Mouse (Mus musculus): ENCODE data around the gene Gm17660. TPM values are rescaled to one million over a fixed set of nuclear protein-coding genes. Genes with fewer than 3 reads are reported as not detected.

The Gm17660 gene
- polyA plus RNA-seq, 1 experiment from 2014 or later: not detected

- no peak for DNase-seq (ENCODE audit: low spot score)
- 85% methylated on average over 11 of the region's 11 CpGs for WGBS
- H3K4me3 ChIP-seq (ENCODE audit: low read depth, low read length): no peak overlapping the region
- no peaks in the 10 kb centered on the region for H3K27me3 ChIP-seq (ENCODE audit: control insufficient read depth, insufficient read depth, low read length)
- no peak overlapping the region for H3K4me2 ChIP-seq (replicated peaks; ENCODE audit: low read depth)
- H3K9ac ChIP-seq (ENCODE audit: low read length): no peak overlapping the region
- H3K4me1 ChIP-seq (replicated peaks; ENCODE audit: control insufficient read depth, insufficient read depth): no peaks in the 10 kb centered on the region
- no peaks in the 10 kb centered on the region for H3K9me3 ChIP-seq (ENCODE audit: control insufficient read depth, low read length)
- TF ChIP-seq EP300 (optimal IDR thresholded peaks at IDR 0.05) (no peak), CTCF (IDR thresholded peaks at IDR 0.05; ENCODE audit: low read depth) (no peak)
- peaks cover 6% of the 10 kb centered on the region; the same call in 1 of the 2 replicates for H3K36me3 ChIP-seq (ENCODE audit: control insufficient read depth, insufficient read depth, low read length)
- ATAC-seq (ENCODE audit: low FRiP score, low TSS enrichment): no peak
- H3K27ac ChIP-seq (replicated peaks): no peak overlapping the region
These were observed 14.4 kb downstream of the Gm17660 start for GRCm38 (mm10) chr5:104062773-104063551.

DNA sequence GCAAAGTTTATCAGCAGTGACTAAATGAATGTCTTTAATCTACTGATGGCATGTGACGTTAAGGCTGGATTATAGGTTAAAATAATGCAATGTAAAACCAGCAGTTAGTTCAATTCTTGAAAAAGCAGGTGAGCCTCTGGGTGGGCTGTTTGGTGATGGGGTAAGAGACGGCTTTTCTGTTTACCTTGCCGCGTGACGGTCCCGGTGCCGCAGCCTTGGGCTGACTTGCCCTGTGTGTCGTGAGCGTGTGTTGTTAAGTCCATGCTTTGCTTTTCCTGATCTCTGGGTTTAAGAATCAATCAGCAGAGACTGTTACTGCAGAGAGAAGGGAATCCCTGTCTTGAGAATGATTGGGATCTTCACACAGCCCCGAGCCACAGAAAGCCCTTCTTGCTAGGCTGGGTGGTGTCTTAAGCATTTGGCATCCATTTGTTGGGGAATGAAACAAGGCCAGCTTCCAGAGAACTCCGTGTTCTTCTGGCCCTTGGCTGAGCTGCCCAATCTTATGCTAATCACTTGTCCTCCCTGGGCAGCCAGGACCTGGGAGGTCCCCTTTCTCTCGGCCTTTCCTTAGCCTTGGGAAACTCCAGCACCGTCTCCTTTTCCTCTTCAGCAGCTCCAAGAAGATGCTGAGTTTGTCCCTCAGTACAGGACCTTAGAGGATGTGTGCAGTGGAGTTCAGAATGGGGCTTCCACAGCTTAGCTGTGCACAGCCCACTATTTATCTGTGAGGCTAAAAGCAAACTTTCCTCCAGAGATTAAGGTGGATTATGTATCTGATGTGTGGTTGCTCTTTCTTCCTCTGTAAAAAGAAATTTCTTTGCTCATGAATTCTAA is 15.3 kb downstream of the Gm17660 start:
- Histone ChIP-seq H3K4me2 (replicated peaks; ENCODE audit: low read depth) (no peak overlapping the region), H3K27ac (replicated peaks) (no peak overlapping the region), H3K4me3 (ENCODE audit: low read depth, low read length) (no peak overlapping the region), H3K36me3 (ENCODE audit: control insufficient read depth, insufficient read depth, low read length) (peaks cover 6% of the 10 kb centered on the region; the same call in 1 of the 2 replicates), H3K9me3 (ENCODE audit: control insufficient read depth, low read length) (no peaks in the 10 kb centered on the region), H3K4me1 (replicated peaks; ENCODE audit: control insufficient read depth, insufficient read depth) (no peaks in the 10 kb centered on the region), H3K27me3 (ENCODE audit: control insufficient read depth, insufficient read depth, low read length) (no peaks in the 10 kb centered on the region), H3K9ac (ENCODE audit: low read length) (no peak overlapping the region)
- DNase-seq (ENCODE audit: low spot score) (no peak), ATAC-seq (ENCODE audit: low FRiP score, low TSS enrichment) (no peak)
- TF ChIP-seq CTCF (IDR thresholded peaks at IDR 0.05; ENCODE audit: low read depth) (no peak), EP300 (optimal IDR thresholded peaks at IDR 0.05) (no peak)
- WGBS: 72% methylated on average over 13 of the region's 13 CpGs

DNA sequence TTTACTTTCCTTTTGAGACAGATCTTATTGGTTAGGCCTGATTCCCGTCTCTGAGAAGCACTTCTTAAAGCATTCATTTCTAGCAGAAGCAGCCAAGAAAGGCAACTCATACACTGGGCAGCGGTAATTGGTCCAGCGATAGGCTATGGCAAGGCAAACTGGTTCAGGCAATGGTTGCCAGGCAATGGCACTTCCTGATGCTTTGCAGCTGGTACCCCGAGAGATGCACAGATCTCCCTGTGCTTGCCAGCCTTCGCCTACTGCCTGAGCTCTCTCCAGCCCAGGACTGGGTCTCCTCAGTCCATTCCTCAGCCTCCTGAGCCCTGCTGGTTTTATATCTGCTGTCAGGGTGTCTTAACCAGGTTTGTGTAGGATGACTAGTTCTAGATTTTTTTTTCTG is 17.0 kb downstream of the Gm17660 start:
- ATAC-seq (ENCODE audit: low FRiP score, low TSS enrichment) (no peak), DNase-seq (ENCODE audit: low spot score) (no peak)
- H3K4me2 ChIP-seq (replicated peaks; ENCODE audit: low read depth): no peak overlapping the region
- no peak overlapping the region for H3K4me3 ChIP-seq (ENCODE audit: low read depth, low read length)
- WGBS: 78% methylated on average over 5 of the region's 5 CpGs
- TF ChIP-seq CTCF (IDR thresholded peaks at IDR 0.05; ENCODE audit: low read depth) (no peak), EP300 (optimal IDR thresholded peaks at IDR 0.05) (no peak)
- no peak overlapping the region; the same call in 1 of the 2 replicates for H3K27ac ChIP-seq (replicated peaks)
- peaks cover 8% of the 10 kb centered on the region; the same call in 1 of the 2 replicates for H3K36me3 ChIP-seq (ENCODE audit: control insufficient read depth, insufficient read depth, low read length)
- no peak overlapping the region for H3K9ac ChIP-seq (ENCODE audit: low read length)
- H3K27me3 ChIP-seq (ENCODE audit: control insufficient read depth, insufficient read depth, low read length): no peaks in the 10 kb centered on the region
- no peaks in the 10 kb centered on the region for H3K4me1 ChIP-seq (replicated peaks; ENCODE audit: control insufficient read depth, insufficient read depth)
- no peaks in the 10 kb centered on the region for H3K9me3 ChIP-seq (ENCODE audit: control insufficient read depth, low read length)

DNA sequence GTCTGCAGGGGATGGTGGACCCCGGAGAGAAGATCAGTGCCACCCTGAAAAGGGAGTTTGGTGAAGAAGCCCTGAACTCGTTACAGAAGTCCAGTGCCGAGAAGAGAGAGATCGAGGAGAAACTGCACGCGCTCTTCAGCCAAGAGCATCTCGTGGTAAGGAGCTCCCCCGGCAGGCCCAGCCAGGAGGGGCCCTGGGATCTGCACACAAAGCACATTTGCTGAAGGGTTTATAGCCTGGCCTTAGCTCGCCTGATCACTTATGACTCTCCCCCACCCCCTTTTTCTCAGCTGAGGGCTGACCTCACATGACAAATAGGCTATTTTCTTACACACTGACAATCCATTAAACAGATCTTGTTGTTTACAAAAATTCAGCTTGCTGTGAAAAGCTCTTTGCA is 17.8 kb downstream of the Gm17660 start:
- 40% methylated on average over 9 of the region's 9 CpGs for WGBS
- DNase-seq (ENCODE audit: low spot score): no peak
- Histone ChIP-seq H3K36me3 (ENCODE audit: control insufficient read depth, insufficient read depth, low read length) (peaks cover 8% of the 10 kb centered on the region; the same call in 1 of the 2 replicates), H3K4me3 (ENCODE audit: low read depth, low read length) (no peak overlapping the region), H3K27ac (replicated peaks) (no peak overlapping the region), H3K9ac (ENCODE audit: low read length) (no peak overlapping the region), H3K4me1 (replicated peaks; ENCODE audit: control insufficient read depth, insufficient read depth) (no peaks in the 10 kb centered on the region), H3K9me3 (ENCODE audit: control insufficient read depth, low read length) (no peaks in the 10 kb centered on the region), H3K4me2 (replicated peaks; ENCODE audit: low read depth) (no peak overlapping the region), H3K27me3 (ENCODE audit: control insufficient read depth, insufficient read depth, low read length) (no peaks in the 10 kb centered on the region)
- 0 out of 2 replicates have a peak, but pooled peaks have one; percentile 56 for ATAC-seq (ENCODE audit: low FRiP score, low TSS enrichment)
- TF ChIP-seq CTCF (IDR thresholded peaks at IDR 0.05; ENCODE audit: low read depth) (peak; percentile 26; the same call in 1 of the 2 replicates), EP300 (optimal IDR thresholded peaks at IDR 0.05) (no peak)

DNA sequence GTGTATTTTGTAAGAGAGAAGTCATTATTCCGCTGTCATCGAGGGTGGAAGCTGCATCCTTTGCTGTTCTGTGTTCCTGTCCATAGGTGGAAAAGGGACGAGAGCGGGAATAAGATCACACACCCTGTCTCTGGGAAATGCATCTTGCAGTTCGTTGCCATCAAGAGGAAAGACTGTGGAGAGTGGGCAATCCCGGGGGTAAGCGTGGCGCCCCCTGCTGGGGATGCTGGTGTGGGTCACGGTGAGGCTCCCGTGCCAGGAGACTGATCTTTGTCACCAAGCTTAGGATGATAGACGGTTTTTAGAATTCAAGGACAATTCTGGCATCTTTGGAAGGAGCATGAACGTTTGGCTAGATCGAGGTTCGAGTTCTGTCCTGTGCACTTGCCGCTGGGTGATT is 19.4 kb downstream of the Gm17660 start:
- Histone ChIP-seq H3K4me2 (replicated peaks; ENCODE audit: low read depth) (no peak overlapping the region), H3K4me3 (ENCODE audit: low read depth, low read length) (no peak overlapping the region), H3K27ac (replicated peaks) (no peak overlapping the region), H3K4me1 (replicated peaks; ENCODE audit: control insufficient read depth, insufficient read depth) (no peaks in the 10 kb centered on the region), H3K9me3 (ENCODE audit: control insufficient read depth, low read length) (no peaks in the 10 kb centered on the region), H3K9ac (ENCODE audit: low read length) (no peak overlapping the region), H3K27me3 (ENCODE audit: control insufficient read depth, insufficient read depth, low read length) (no peaks in the 10 kb centered on the region), H3K36me3 (ENCODE audit: control insufficient read depth, insufficient read depth, low read length) (peaks cover 5% of the 10 kb centered on the region; the same call in 1 of the 2 replicates)
- ATAC-seq (ENCODE audit: low FRiP score, low TSS enrichment) (no peak), DNase-seq (ENCODE audit: low spot score) (peak; percentile 59)
- 66% methylated on average over 15 of the region's 15 CpGs for WGBS
- TF ChIP-seq EP300 (optimal IDR thresholded peaks at IDR 0.05): no peak
- TF ChIP-seq CTCF (IDR thresholded peaks at IDR 0.05; ENCODE audit: low read depth): peak; percentile 76
